Comparison of ENCODE assay signal across 15 mouse cellular contexts in genomic region chr14:47522301-47522700, GRCm38 (mm10). TPM values are rescaled to one million over a fixed set of nuclear protein-coding genes. Genes with fewer than 3 reads are reported as not detected.
DNase-seq lines count a peak whose midpoint lies in the region; ATAC-seq and TF ChIP-seq lines count a peak whose summit lies in the region.
"Had no signal": no experiment of that assay in that cellular context is flagged by ENCODE, and none has a peak within 500 bp of the region (broad histone marks: within the 10 kb centered on the region; RNA-seq: fewer than 3 reads in every experiment).

No protein-coding gene starts in this region.

- TF ChIP-seq CTCF in lung, embryonic 14.5 days (IDR thresholded peaks at IDR 0.05; ENCODE audit: low read depth) = no peak

- WGBS in lung, embryonic 14.5 days = 32% methylated on average over 7 of the region's 7 CpGs

- H3K27ac ChIP-seq in lung, embryonic 14.5 days (ENCODE audit: low read depth) = peak overlapping the region; percentile 42; the same call in 1 of the 2 replicates
- H3K27ac ChIP-seq: embryonic facial prominence, embryonic 15.5 days; kidney, postnatal 0 days; midbrain, embryonic 12.5 days had no signal

- no peak overlapping the region for H3K9ac ChIP-seq in lung, embryonic 14.5 days
- H3K9ac ChIP-seq: embryonic facial prominence, embryonic 15.5 days; midbrain, embryonic 12.5 days had no signal

- no peak overlapping the region for H3K4me2 ChIP-seq in lung, embryonic 14.5 days
- H3K4me2 ChIP-seq: embryonic facial prominence, embryonic 15.5 days; midbrain, embryonic 12.5 days had no signal

- no peak for ATAC-seq in lung, embryonic 14.5 days (ENCODE audit: insufficient read depth)
- peak; percentile 94 for ATAC-seq in megakaryocyte progenitor cell, adult 5-6 weeks (replicated peaks; ENCODE audit: poor library complexity)

- intact Hi-C loops in left cerebral cortex, postnatal 10 days (cut with DNase I) = no loop called here

- no peaks in the 10 kb centered on the region for H3K27me3 ChIP-seq in lung, embryonic 14.5 days (ENCODE audit: insufficient read depth, low read length)
- H3K27me3 ChIP-seq: CH12.LX; embryonic facial prominence, embryonic 15.5 days; midbrain, embryonic 12.5 days had no signal

- H3K4me3 ChIP-seq in lung, embryonic 14.5 days (ENCODE audit: low read depth, low read length) = no peak overlapping the region
- H3K4me3 ChIP-seq: embryonic facial prominence, embryonic 15.5 days; midbrain, embryonic 12.5 days had no signal

- no peaks in the 10 kb centered on the region for H3K9me3 ChIP-seq in lung, embryonic 14.5 days (ENCODE audit: low read depth, low read length)
- H3K9me3 ChIP-seq: embryonic facial prominence, embryonic 15.5 days; midbrain, embryonic 12.5 days had no signal

- H3K4me1 ChIP-seq in lung, embryonic 14.5 days (ENCODE audit: insufficient read depth) = no peaks in the 10 kb centered on the region
- H3K4me1 ChIP-seq: embryonic facial prominence, embryonic 15.5 days; midbrain, embryonic 12.5 days had no signal

- no peaks in the 10 kb centered on the region for H3K36me3 ChIP-seq in lung, embryonic 14.5 days (ENCODE audit: insufficient read depth)
- H3K36me3 ChIP-seq: midbrain, embryonic 12.5 days had no signal

- no peak for DNase-seq in lung, embryonic 14.5 days
- DNase-seq in lung, postnatal 10 days = no peak
- DNase-seq in c-Kit-positive CD71-positive TER-119-negative erythroid progenitor cells, embryonic 14.5 days (ENCODE audit: low read depth) = peak; percentile 68
- DNase-seq in liver = peak; percentile 85
- DNase-seq in left cerebral cortex, postnatal 10 days (ENCODE audit: extremely low spot score in 1 of 2, low spot score in 2 of 2) = no peak
- no peak for DNase-seq in urinary bladder, postnatal 4 days (ENCODE audit: low spot score in 2 of 2)
- no peak for DNase-seq in layer of hippocampus, postnatal 14 days (ENCODE audit: low spot score in 2 of 2)
- DNase-seq: cerebellum, adult 11 months; gastrocnemius, postnatal 25 days; right cerebral cortex, postnatal 14 days had no signal

RNA-seq across cellular contexts. Expression of gene Atg14, which starts 48.1 kb away (rescaled TPM):
- polyA plus RNA-seq in lung, embryonic 14.5 days (2014; fragmentation: Nextera tagmentation; extraction: Ambion mirVana) = 13.3 and 14.5 TPM in 2 replicates
- total RNA-seq in megakaryocyte progenitor cell, adult 5-6 weeks (2015) = 6.1 and 7.5 TPM in 2 replicates
- 7.1 and 10.9 TPM in 2 replicates for total RNA-seq in megakaryocyte progenitor cell, adult 5-6 weeks (2017)
- total RNA-seq in left cerebral cortex, postnatal 10 days (2021) = 10 to 100 TPM; 13.0 to 13.8 TPM
- total RNA-seq in layer of hippocampus, postnatal 14 days (2021) = 10 to 100 TPM; 14.7 to 15.1 TPM

Comparison
In these comparisons a context has a peak if more than half of its experiments do, and no peak if none do; other contexts are left out.
1. DNase-seq: peak in c-Kit-positive CD71-positive TER-119-negative erythroid progenitor cells, embryonic 14.5 days (single experiment) and liver (single experiment); none in lung, embryonic 14.5 days (single experiment), lung, postnatal 10 days (single experiment), left cerebral cortex, postnatal 10 days (0 of 2), urinary bladder, postnatal 4 days (0 of 2) and layer of hippocampus, postnatal 14 days (0 of 2).